Mouse (Mus musculus) E14TG2a.4 (cell line): ENCODE results near the gene Gm11985.

Experiments used
- CTCF ChIP-seq: conservative IDR thresholded peaks from 2 replicates; pipeline ENCODE4 v1.5.1; 2014; ENCODE audit warnings: low read length
- NANOG ChIP-seq: IDR thresholded peaks from 2 replicates; pipeline ENCODE4 v1.6.1; 2014; ENCODE audit warnings: borderline replicate concordance, low read length, mixed read lengths
- POU5F1 ChIP-seq: IDR thresholded peaks from 2 replicates; pipeline ENCODE4 v1.6.1; 2014; ENCODE audit warnings: low read length, borderline replicate concordance

GRCm38 (mm10) chr11:7226810-7227550, 38.6 kb upstream of the Gm11985 start:
- no peak for TF ChIP-seq CTCF
- no peak for TF ChIP-seq NANOG
- no peak for TF ChIP-seq POU5F1
